9 mouse cellular contexts compared by ENCODE assay signal in the genomic region with DNA sequence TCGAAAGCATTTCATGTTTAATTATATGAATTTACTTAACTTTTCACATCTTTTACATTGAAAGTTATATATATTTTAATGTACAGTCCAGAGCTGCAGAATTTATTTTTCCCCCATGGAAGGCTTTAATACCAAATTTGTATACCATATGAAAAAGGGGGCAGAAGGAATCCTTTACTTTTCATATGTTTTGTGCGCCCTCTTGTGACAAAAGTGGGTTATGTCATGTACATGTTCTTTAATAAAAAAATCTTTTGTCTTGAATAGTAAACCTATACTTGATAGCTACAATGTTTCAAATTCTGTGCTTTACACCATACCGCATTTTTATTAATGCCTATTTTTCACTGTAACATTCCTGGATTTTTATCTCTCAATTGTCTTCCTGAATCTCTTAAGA.
DNase-seq lines count a peak whose midpoint lies in the region; ATAC-seq and TF ChIP-seq lines count a peak whose summit lies in the region.
"Had no signal": no experiment of that assay in that cellular context is flagged by ENCODE, and none has a peak within 500 bp of the region (broad histone marks: within the 10 kb centered on the region; RNA-seq: fewer than 3 reads in every experiment).

No protein-coding gene starts in this region.

- no peak overlapping the region for H3K4me2 ChIP-seq in kidney, postnatal 0 days (ENCODE audit: low read length)
- H3K4me2 ChIP-seq in kidney, embryonic 14.5 days (replicated peaks; ENCODE audit: low read depth, low read length) = no peak overlapping the region
- no peak overlapping the region for H3K4me2 ChIP-seq in neural tube, embryonic 11.5 days (ENCODE audit: low read depth)
- H3K4me2 ChIP-seq in neural tube, embryonic 15.5 days = no peak overlapping the region
- H3K4me2 ChIP-seq: limb, embryonic 13.5 days had no signal

- H3K9ac ChIP-seq in kidney, postnatal 0 days (ENCODE audit: low read depth, low read length) = no peak overlapping the region
- no peak overlapping the region for H3K9ac ChIP-seq in kidney, embryonic 14.5 days (ENCODE audit: low read depth, low read length)
- no peak overlapping the region for H3K9ac ChIP-seq in neural tube, embryonic 11.5 days (ENCODE audit: low read length)
- no peak overlapping the region for H3K9ac ChIP-seq in neural tube, embryonic 15.5 days (replicated peaks)
- H3K9ac ChIP-seq: limb, embryonic 13.5 days had no signal

- no peak overlapping the region for H3K27ac ChIP-seq in kidney, postnatal 0 days
- H3K27ac ChIP-seq in kidney, embryonic 14.5 days (ENCODE audit: low read depth, low read length) = no peak overlapping the region
- no peak overlapping the region for H3K27ac ChIP-seq in neural tube, embryonic 11.5 days (ENCODE audit: low read depth, low read length)
- H3K27ac ChIP-seq in neural tube, embryonic 15.5 days (replicated peaks) = no peak overlapping the region
- H3K27ac ChIP-seq: limb, embryonic 13.5 days had no signal

- H3K4me1 ChIP-seq in kidney, postnatal 0 days (replicated peaks; ENCODE audit: insufficient read depth, low read length) = no peaks in the 10 kb centered on the region
- H3K4me1 ChIP-seq in kidney, embryonic 14.5 days (ENCODE audit: control insufficient read depth, insufficient read depth, low read length) = no peaks in the 10 kb centered on the region
- no peaks in the 10 kb centered on the region for H3K4me1 ChIP-seq in neural tube, embryonic 11.5 days (ENCODE audit: control insufficient read depth, insufficient read depth, low read length)
- no peaks in the 10 kb centered on the region for H3K4me1 ChIP-seq in neural tube, embryonic 15.5 days
- H3K4me1 ChIP-seq: limb, embryonic 13.5 days had no signal

- peak; percentile 59 for TF ChIP-seq CTCF in kidney, postnatal 0 days (IDR thresholded peaks at IDR 0.05; ENCODE audit: low read depth)

- no peaks in the 10 kb centered on the region for H3K27me3 ChIP-seq in kidney, postnatal 0 days (ENCODE audit: insufficient read depth, low read length)
- H3K27me3 ChIP-seq in kidney, embryonic 14.5 days (ENCODE audit: control insufficient read depth, insufficient read depth, low read length) = no peaks in the 10 kb centered on the region
- H3K27me3 ChIP-seq in neural tube, embryonic 11.5 days (ENCODE audit: control insufficient read depth, insufficient read depth, low read length) = no peaks in the 10 kb centered on the region
- H3K27me3 ChIP-seq in neural tube, embryonic 15.5 days (replicated peaks) = no peaks in the 10 kb centered on the region
- H3K27me3 ChIP-seq: limb, embryonic 13.5 days had no signal

- H3K4me3 ChIP-seq in kidney, postnatal 0 days (replicated peaks; ENCODE audit: low read depth, low read length) = no peak overlapping the region
- H3K4me3 ChIP-seq in kidney, embryonic 14.5 days (ENCODE audit: low read length) = no peak overlapping the region
- no peak overlapping the region for H3K4me3 ChIP-seq in neural tube, embryonic 11.5 days (ENCODE audit: low read depth, low read length)
- H3K4me3 ChIP-seq in neural tube, embryonic 15.5 days (replicated peaks) = no peak overlapping the region
- H3K4me3 ChIP-seq: limb, embryonic 13.5 days had no signal

- no peaks in the 10 kb centered on the region for H3K36me3 ChIP-seq in kidney, postnatal 0 days (ENCODE audit: insufficient read depth, low read length)
- no peaks in the 10 kb centered on the region for H3K36me3 ChIP-seq in kidney, embryonic 14.5 days (ENCODE audit: control insufficient read depth, insufficient read depth, low read length)
- H3K36me3 ChIP-seq in neural tube, embryonic 11.5 days (ENCODE audit: control insufficient read depth, insufficient read depth, low read length) = no peaks in the 10 kb centered on the region
- H3K36me3 ChIP-seq in neural tube, embryonic 15.5 days = no peaks in the 10 kb centered on the region
- H3K36me3 ChIP-seq: limb, embryonic 13.5 days had no signal

- ATAC-seq in kidney, postnatal 0 days (replicated peaks; ENCODE audit: low FRiP score, low read depth) = no peak
- ATAC-seq in kidney, embryonic 14.5 days (ENCODE audit: low FRiP score, low TSS enrichment) = no peak
- ATAC-seq in neural tube, embryonic 11.5 days (ENCODE audit: insufficient read depth, low FRiP score, low TSS enrichment) = no peak
- ATAC-seq in neural tube, embryonic 15.5 days (ENCODE audit: low FRiP score) = no peak

- 33% methylated on average over 3 of the region's 3 CpGs for WGBS in kidney, postnatal 0 days
- 34% methylated on average over 3 of the region's 3 CpGs for WGBS in kidney, embryonic 14.5 days
- 36% methylated on average over 3 of the region's 3 CpGs for WGBS in neural tube, embryonic 11.5 days
- WGBS in neural tube, embryonic 15.5 days = 35% methylated on average over 3 of the region's 3 CpGs

- H3K9me3 ChIP-seq in kidney, postnatal 0 days (replicated peaks; ENCODE audit: low read length) = no peaks in the 10 kb centered on the region
- no peaks in the 10 kb centered on the region for H3K9me3 ChIP-seq in kidney, embryonic 14.5 days (ENCODE audit: control insufficient read depth, low read length)
- no peaks in the 10 kb centered on the region for H3K9me3 ChIP-seq in neural tube, embryonic 11.5 days (ENCODE audit: control insufficient read depth, low read length)
- no peaks in the 10 kb centered on the region for H3K9me3 ChIP-seq in neural tube, embryonic 15.5 days (replicated peaks)
- H3K9me3 ChIP-seq: limb, embryonic 13.5 days had no signal

- peak; percentile 52 for DNase-seq in kidney, postnatal 0 days (ENCODE audit: low spot score)
- DNase-seq in neural tube, embryonic 11.5 days (ENCODE audit: low spot score) = peak; percentile 12
- DNase-seq in WW6 (ENCODE audit: low read depth, low spot score) = peak; percentile 0
- peak; percentile 15 for DNase-seq in naive thymus-derived CD4-positive, alpha-beta T cell, adult 2 months (ENCODE audit: low read depth)
- DNase-seq in gastrocnemius, postnatal 25 days = no peak
- DNase-seq in adrenal gland, postnatal 14 days = no peak

Comparison
In these comparisons a context has a peak if more than half of its experiments do, and no peak if none do; other contexts are left out.
1. DNase-seq: peak in kidney, postnatal 0 days (single experiment), neural tube, embryonic 11.5 days (single experiment), WW6 (single experiment) and naive thymus-derived CD4-positive, alpha-beta T cell, adult 2 months (single experiment); none in gastrocnemius, postnatal 25 days (single experiment) and adrenal gland, postnatal 14 days (single experiment).